Mouse (Mus musculus) limb, embryonic 14.5 days (tissue): ENCODE measurements around the gene Parm1. TPM values are rescaled to one million over a fixed set of nuclear protein-coding genes. Genes with fewer than 3 reads are reported as not detected.

Source experiments
- ATAC-seq: fragments of 200-750 bp; cut with Nextera tagmentation; 2 replicates; pipeline ENCODE4 v1.8.0; 2017; ENCODE audit warnings: low read depth, moderate number of reproducible peaks, moderate TSS enrichment; ENCODE audit not compliant: low FRiP score
- DNase-seq: peaks from one replicate; pipeline ENCODE4 v3.0.0-alpha.2; 2015; ENCODE audit warnings: low spot score
- H3K27ac ChIP-seq: fragments of 300-500 bp; sonication (generic); replicated peaks from 2 replicates; pipeline ENCODE4 v1.5.1; 2014; ENCODE audit warnings: low read depth, mild to moderate bottlenecking, low read length, moderate library complexity, mixed read lengths
- H3K27me3 ChIP-seq: fragments of 300-500 bp; sonication (generic); 2 replicates; pipeline ENCODE4 v1.6.1; 2014; ENCODE audit warnings: low read length, mixed read lengths; ENCODE audit not compliant: control insufficient read depth, insufficient read depth
- H3K36me3 ChIP-seq: fragments of 300-500 bp; sonication (generic); 2 replicates; pipeline ENCODE4 v1.6.1; 2014; ENCODE audit warnings: mild to moderate bottlenecking, low read length, moderate library complexity, mixed read lengths; ENCODE audit not compliant: control insufficient read depth, insufficient read depth
- H3K4me1 ChIP-seq: fragments of 300-500 bp; sonication (generic); 2 replicates; pipeline ENCODE4 v1.6.1; 2014; ENCODE audit warnings: antibody characterized with exemption, low read length, mixed read lengths; ENCODE audit not compliant: control insufficient read depth, insufficient read depth
- H3K4me2 ChIP-seq: fragments of 300-500 bp; sonication (generic); replicated peaks from 2 replicates; pipeline ENCODE4 v1.6.1; 2014; ENCODE audit warnings: low read depth, mild to moderate bottlenecking, low read length, moderate library complexity; ENCODE audit not compliant: severe bottlenecking
- H3K4me3 ChIP-seq: fragments of 300-500 bp; sonication (generic); replicated peaks from 2 replicates; pipeline ENCODE4 v1.5.1; 2014; ENCODE audit warnings: low read length
- H3K9ac ChIP-seq: fragments of 300-500 bp; sonication (generic); 2 replicates; pipeline ENCODE4 v1.6.1; 2014; ENCODE audit warnings: mild to moderate bottlenecking, low read depth, low read length, moderate library complexity; ENCODE audit not compliant: severe bottlenecking
- H3K9me3 ChIP-seq: fragments of 300-500 bp; sonication (generic); 2 replicates; pipeline ENCODE4 v1.6.1; 2016; ENCODE audit warnings: low read length; ENCODE audit not compliant: control insufficient read depth
- POLR2A ChIP-seq: fragments of 200-500 bp; IDR thresholded peaks from 2 replicates; pipeline ENCODE4 v1.8.0; 2012; ENCODE audit warnings: inconsistent platforms, mild to moderate bottlenecking, moderate library complexity, borderline replicate concordance; ENCODE audit not compliant: insufficient read depth, insufficient read length; ENCODE audit errors: extremely low read depth
- WGBS: fragments of 180-500 bp; shearing (Covaris S2); extraction: QIAGEN DNeasy Blood & Tissue Kit; methylation state at CpG from one replicate; pipeline ENCODE4 v1.1.7; 2014; 5-methylcytosine and 5-hydroxymethylcytosine counted together
- polyA plus RNA-seq, 2 experiments: library from polyadenylated mRNA; depleted of rRNA in 1 of 2; stranded (reverse) in 1 of 2; unstranded in 1 of 2; fragments of >200 nt; fragmentation: Nextera tagmentation in 1 of 2; extraction: Ambion mirVana in 1 of 2; gene quantifications; 2 replicates each; pipeline versions ENCODE4 v1.2.1 to v1.2.3; 2012 to 2014

The Parm1 gene
- polyA plus RNA-seq (2012; rRNA removed), result 20.8 and 21.6 TPM in 2 replicates
- polyA plus RNA-seq (2014; fragmentation: Nextera tagmentation; extraction: Ambion mirVana), result 25.1 and 27.0 TPM in 2 replicates

DNA sequence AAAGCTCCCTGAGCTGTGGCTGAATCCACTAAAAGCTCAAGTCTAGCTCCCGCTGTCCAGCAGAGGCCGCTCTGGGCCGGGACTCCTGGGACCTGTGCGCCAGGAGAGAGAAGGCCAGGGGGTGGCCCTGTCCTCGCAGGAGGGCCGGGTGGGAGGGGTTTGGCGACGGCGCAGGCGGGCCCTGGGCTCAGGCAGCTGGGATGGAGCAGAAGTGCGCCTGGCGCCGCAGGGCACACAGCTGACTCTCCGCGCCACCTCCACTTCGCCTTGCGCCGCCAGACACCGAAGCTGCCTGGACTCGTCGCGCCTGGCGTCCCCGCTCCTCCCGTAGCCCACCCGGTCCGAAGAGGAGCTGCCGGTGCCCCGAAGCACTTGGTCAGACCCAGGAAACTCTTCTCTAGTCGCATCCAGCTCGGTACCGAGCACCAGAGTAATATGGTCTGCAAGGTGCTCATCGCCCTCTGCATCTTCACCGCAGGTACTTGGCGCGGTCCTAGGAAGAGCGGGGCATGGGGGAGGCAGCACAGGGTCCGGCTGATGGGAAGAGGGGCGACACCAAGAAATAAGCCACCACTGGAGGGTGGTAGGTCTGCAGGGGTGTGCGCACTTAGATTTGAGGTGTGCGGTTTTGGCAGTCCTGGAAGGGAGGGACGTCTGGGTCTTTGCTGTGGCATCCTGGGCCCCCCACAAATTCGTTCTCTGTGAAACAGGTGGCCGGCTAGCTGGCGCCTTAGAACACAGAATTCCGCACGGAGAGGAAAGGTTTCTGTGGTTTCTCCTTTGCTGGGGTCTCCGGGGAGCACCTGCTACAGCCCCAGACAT is at the start of gene Parm1:
Gene Parm1, plus strand, starts transcription at position 136 of the 822 bp plus-strand sequence.
- Histone ChIP-seq H3K36me3 (no peaks in the 10 kb centered on the region), H3K27me3 (peaks cover 5% of the 10 kb centered on the region; the same call in 1 of the 2 replicates), H3K4me2 (peak within 1 kb of the TSS; percentile 93), H3K9me3 (no peaks in the 10 kb centered on the region), H3K9ac (peak within 1 kb of the TSS; percentile 48), H3K27ac (no peak within 1 kb of the TSS), H3K4me1 (peaks cover 20% of the 10 kb centered on the region), H3K4me3 (peak within 1 kb of the TSS; percentile 52)
- DNase-seq (peak; percentile 87), ATAC-seq (peak; percentile 94)
- WGBS, result under 1% methylated on average over 46 of the region's 48 CpGs
- TF ChIP-seq POLR2A, result no peak

DNA sequence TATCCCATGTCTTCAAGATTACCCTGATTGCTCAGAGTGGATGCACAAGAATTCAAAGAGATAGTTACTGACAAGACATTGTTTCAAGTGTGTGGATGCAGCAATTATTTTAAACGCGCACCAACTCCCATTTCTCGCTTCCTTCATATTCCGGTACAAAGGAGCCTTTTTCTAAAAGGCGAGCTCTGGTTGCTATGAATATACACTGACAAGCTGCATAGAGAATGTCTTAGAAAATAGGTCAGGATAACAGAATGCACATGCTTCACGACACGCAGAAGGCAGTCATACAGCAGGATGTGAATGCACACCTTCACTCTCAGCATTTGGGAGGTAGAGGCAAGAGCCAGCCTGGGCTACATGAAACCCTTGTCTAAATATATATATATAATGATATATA is 42.2 kb upstream of the Parm1 start:
- no peaks in the 10 kb centered on the region for H3K27me3 ChIP-seq
- no peak overlapping the region for H3K27ac ChIP-seq
- no peak overlapping the region for H3K4me3 ChIP-seq
- no peaks in the 10 kb centered on the region for H3K4me1 ChIP-seq
- DNase-seq, result no peak
- no peaks in the 10 kb centered on the region for H3K36me3 ChIP-seq
- H3K9me3 ChIP-seq, result no peaks in the 10 kb centered on the region
- no peak overlapping the region for H3K4me2 ChIP-seq
- ATAC-seq, result no peak
- no peak for TF ChIP-seq POLR2A
- no peak overlapping the region for H3K9ac ChIP-seq
- 86% methylated on average over 7 of the region's 7 CpGs for whole genome bisulfite sequencing

DNA sequence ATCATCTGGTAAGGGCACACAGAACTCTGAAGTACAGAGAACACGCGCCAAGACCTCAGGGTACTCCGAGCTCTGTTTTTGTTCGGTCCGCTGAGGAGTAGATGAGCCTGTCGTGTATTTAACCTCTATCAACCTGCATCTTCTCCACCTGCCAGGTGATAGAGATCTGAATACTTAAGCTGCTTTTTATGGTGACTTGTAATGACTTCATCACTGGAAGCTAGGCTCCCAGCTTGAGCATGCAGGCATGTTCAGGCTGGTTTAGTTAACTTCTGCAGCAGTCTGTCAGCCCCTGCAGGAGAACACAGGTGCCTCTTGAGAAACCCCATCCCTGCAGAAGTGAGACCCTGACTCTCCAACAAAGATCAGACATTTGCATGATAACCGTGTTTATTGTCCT is 40.6 kb upstream of the Parm1 start:
- ATAC-seq (no peak), DNase-seq (peak; percentile 8)
- Histone ChIP-seq H3K27ac (no peak overlapping the region), H3K4me1 (no peaks in the 10 kb centered on the region), H3K4me2 (no peak overlapping the region), H3K36me3 (no peaks in the 10 kb centered on the region), H3K9ac (no peak overlapping the region), H3K4me3 (no peak overlapping the region), H3K9me3 (no peaks in the 10 kb centered on the region), H3K27me3 (no peaks in the 10 kb centered on the region)
- TF ChIP-seq POLR2A, result no peak
- WGBS, result 80% methylated on average over 7 of the region's 7 CpGs

DNA sequence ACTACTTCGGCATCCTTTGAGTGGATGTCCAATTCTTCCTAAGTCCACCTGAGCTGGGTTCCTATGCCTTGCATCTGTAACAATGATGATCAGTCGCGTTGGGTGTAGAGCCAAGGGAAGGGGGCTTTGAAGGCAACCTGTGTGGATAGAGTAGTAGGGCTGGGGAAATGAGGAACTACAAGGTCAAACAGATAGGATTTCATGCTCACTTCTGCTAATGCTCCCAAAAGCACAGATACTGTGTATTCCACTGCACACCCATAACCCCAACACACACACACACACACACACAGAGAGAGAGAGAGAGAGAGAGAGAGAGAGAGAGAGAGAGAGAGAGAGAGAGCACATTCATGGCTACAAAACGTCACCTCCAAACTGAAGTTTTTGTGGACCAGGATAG is 38.7 kb upstream of the Parm1 start:
- no peaks in the 10 kb centered on the region for H3K4me1 ChIP-seq
- no peaks in the 10 kb centered on the region for H3K9me3 ChIP-seq
- DNase-seq, result no peak
- no peak overlapping the region for H3K4me3 ChIP-seq
- ATAC-seq, result no peak
- no peaks in the 10 kb centered on the region for H3K36me3 ChIP-seq
- no peak overlapping the region for H3K27ac ChIP-seq
- H3K27me3 ChIP-seq, result no peaks in the 10 kb centered on the region
- WGBS, result 88% methylated on average over 4 of the region's 4 CpGs
- TF ChIP-seq POLR2A, result no peak
- H3K4me2 ChIP-seq, result no peak overlapping the region
- H3K9ac ChIP-seq, result no peak overlapping the region

DNA sequence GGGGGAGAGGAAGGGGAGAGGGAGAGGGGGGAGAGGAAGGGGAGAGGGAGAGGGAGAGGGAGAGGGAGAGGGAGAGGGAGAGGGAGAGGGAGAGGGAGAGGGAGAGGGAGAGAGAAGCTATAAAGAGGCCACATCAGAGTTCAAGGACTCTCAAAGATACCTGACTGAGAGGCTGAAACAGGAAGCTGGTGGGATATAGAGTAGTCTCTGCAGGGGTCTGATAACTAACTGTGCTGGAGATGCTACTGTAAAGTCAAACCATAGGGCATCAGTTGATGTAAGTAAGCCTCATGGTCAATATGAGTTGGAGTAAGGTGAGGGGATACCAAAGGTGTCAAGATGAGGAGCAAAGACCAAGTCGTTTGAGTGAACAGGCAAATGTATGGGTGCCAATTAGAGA is 37.3 kb upstream of the Parm1 start:
- no peaks in the 10 kb centered on the region for H3K9me3 ChIP-seq
- H3K9ac ChIP-seq, result no peak overlapping the region
- no peak for TF ChIP-seq POLR2A
- H3K27ac ChIP-seq, result no peak overlapping the region
- H3K4me2 ChIP-seq, result no peak overlapping the region
- H3K27me3 ChIP-seq, result no peaks in the 10 kb centered on the region
- 55% methylated on average over 1 of the region's 1 CpGs for WGBS
- no peak for ATAC-seq
- no peak overlapping the region for H3K4me3 ChIP-seq
- no peaks in the 10 kb centered on the region for H3K4me1 ChIP-seq
- H3K36me3 ChIP-seq, result no peaks in the 10 kb centered on the region
- no peak for DNase-seq
